Mouse (Mus musculus) c-Kit-positive CD71-positive TER-119-positive erythroid progenitor cells, embryonic 14.5 days (primary cell): ENCODE data around the gene Dtd2.

Experiments used
- DNase-seq: peaks from one replicate; pipeline ENCODE4 v3.0.0-alpha.2; 2013; ENCODE audit warnings: low spot score

Dtd2 gene

GRCm38 (mm10) chr12:51985163-51985748, 21.0 kb downstream of the Dtd2 start:
- no peak for DNase-seq

GRCm38 (mm10) chr12:51983625-51984024, 22.7 kb downstream of the Dtd2 start:
- no peak for DNase-seq

GRCm38 (mm10) chr12:51976531-51976930, 29.8 kb downstream of the Dtd2 start:
- no peak for DNase-seq

- no peak for DNase-seq
These were observed 31.9 kb downstream of the Dtd2 start for GRCm38 (mm10) chr12:51974381-51974780.

- no peak for DNase-seq
These were observed 33.8 kb downstream of the Dtd2 start for GRCm38 (mm10) chr12:51972269-51973065.

GRCm38 (mm10) chr12:51971070-51971664, 35.1 kb downstream of the Dtd2 start, which contains the start of gene Heatr5a:
TSS of gene Heatr5a (minus strand) at chr12:51971321.
- peak; percentile 81 for DNase-seq

GRCm38 (mm10) chr12:51970352-51971069, 35.8 kb downstream of the Dtd2 start:
- peak; percentile 42 for DNase-seq

- DNase-seq: peak; percentile 37
These were observed 36.4 kb downstream of the Dtd2 start for GRCm38 (mm10) chr12:51969876-51970275.

GRCm38 (mm10) chr12:51969092-51969491, 37.2 kb downstream of the Dtd2 start:
- peak; percentile 13 for DNase-seq

GRCm38 (mm10) chr12:51967915-51968595, 38.2 kb downstream of the Dtd2 start:
- DNase-seq: no peak

- DNase-seq: no peak
These were observed 48.7 kb downstream of the Dtd2 start for GRCm38 (mm10) chr12:51957626-51958025.

- DNase-seq: no peak
These were observed 54.0 kb downstream of the Dtd2 start for GRCm38 (mm10) chr12:51952309-51952708.

GRCm38 (mm10) chr12:51947498-51947945, 58.8 kb downstream of the Dtd2 start:
- DNase-seq: no peak

GRCm38 (mm10) chr12:51945331-51945730, 61.0 kb downstream of the Dtd2 start:
- no peak for DNase-seq

- DNase-seq: no peak
These were observed 66.5 kb downstream of the Dtd2 start for GRCm38 (mm10) chr12:51939848-51940247.
